Mouse (Mus musculus): ENCODE measurements around the gene Prm1. TPM values are rescaled to one million over a fixed set of nuclear protein-coding genes. Genes with fewer than 3 reads are reported as not detected.
A peak's percentile ranks its signal among the peaks of the same experiment; 100 is the strongest.

The Prm1 gene
- polyA plus RNA-seq, 1 experiment, result 1.8 TPM

GRCm38 (mm10) chr16:10796034-10796433, 9.6 kb downstream of the Prm1 start, which contains the start of gene Prm2:
Prm2 (minus strand) TSS chr16:10796134.
- Histone ChIP-seq H3K36me3 (ENCODE audit: control insufficient read depth, insufficient read depth, low read length) (no peaks in the 10 kb centered on the region), H3K27me3 (replicated peaks; ENCODE audit: control insufficient read depth, insufficient read depth, low read length) (no peaks in the 10 kb centered on the region), H3K4me3 (ENCODE audit: insufficient read depth, low read depth, low read length) (no peak within 1 kb of the TSS), H3K27ac (ENCODE audit: insufficient read depth, low read depth, low read length) (no peak within 1 kb of the TSS), H3K4me1 (ENCODE audit: control insufficient read depth, insufficient read depth, low read length) (no peaks in the 10 kb centered on the region)
- no peak for DNase-seq
- 87% methylated on average over 6 of the region's 6 CpGs for WGBS
- no peak for TF ChIP-seq POLR2A (IDR thresholded peaks at IDR 0.05; ENCODE audit: low read depth, low read length)
- TF ChIP-seq CTCF (conservative IDR thresholded peaks at IDR 0.05; ENCODE audit: insufficient read depth, insufficient read length, low read depth, low read length), result no peak

DNA sequence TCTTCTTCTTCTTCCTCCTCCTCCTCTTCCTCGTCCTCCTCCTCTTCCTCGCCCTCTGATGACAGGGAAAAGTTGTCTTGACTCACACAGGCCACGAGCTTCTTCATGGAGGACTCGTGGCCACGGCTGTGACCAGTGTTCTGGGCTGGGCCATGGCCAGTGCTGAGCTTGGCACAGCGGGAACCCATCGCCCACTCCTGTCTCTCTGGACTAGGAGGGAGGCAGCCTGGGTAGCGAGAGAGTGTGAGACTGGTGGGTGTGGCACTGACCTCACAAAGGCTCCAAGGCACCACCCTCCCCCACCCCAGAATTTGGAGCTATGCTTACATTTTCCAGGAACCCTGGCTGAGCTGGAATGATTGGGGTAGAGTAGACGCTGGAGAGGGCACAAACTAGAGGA, 14.9 kb downstream of the Prm1 start, which contains the start of gene Prm3:
Gene Prm3 (minus strand): TSS at position 213 of the 400 bp plus-strand sequence.
- Histone ChIP-seq H3K4me1 (ENCODE audit: control insufficient read depth, insufficient read depth, low read length) (no peaks in the 10 kb centered on the region), H3K36me3 (ENCODE audit: control insufficient read depth, insufficient read depth, low read length) (no peaks in the 10 kb centered on the region), H3K27me3 (replicated peaks; ENCODE audit: control insufficient read depth, insufficient read depth, low read length) (no peaks in the 10 kb centered on the region), H3K27ac (ENCODE audit: insufficient read depth, low read depth, low read length) (no peak within 1 kb of the TSS), H3K4me3 (ENCODE audit: insufficient read depth, low read depth, low read length) (no peak within 1 kb of the TSS)
- no peak for TF ChIP-seq POLR2A (IDR thresholded peaks at IDR 0.05; ENCODE audit: low read depth, low read length)
- TF ChIP-seq CTCF (conservative IDR thresholded peaks at IDR 0.05; ENCODE audit: insufficient read depth, insufficient read length, low read depth, low read length), result no peak
- 87% methylated on average over 9 of the region's 9 CpGs for WGBS
- no peak for DNase-seq

- Histone ChIP-seq H3K27me3 (replicated peaks; ENCODE audit: control insufficient read depth, insufficient read depth, low read length) (no peaks in the 10 kb centered on the region), H3K4me1 (ENCODE audit: control insufficient read depth, insufficient read depth, low read length) (no peaks in the 10 kb centered on the region), H3K36me3 (ENCODE audit: control insufficient read depth, insufficient read depth, low read length) (no peaks in the 10 kb centered on the region), H3K4me3 (ENCODE audit: insufficient read depth, low read depth, low read length) (no peak overlapping the region), H3K27ac (ENCODE audit: insufficient read depth, low read depth, low read length) (no peak overlapping the region)
- TF ChIP-seq CTCF (conservative IDR thresholded peaks at IDR 0.05; ENCODE audit: insufficient read depth, insufficient read length, low read depth, low read length) (no peak), POLR2A (IDR thresholded peaks at IDR 0.05; ENCODE audit: low read depth, low read length) (no peak)
- 89% methylated on average over 4 of the region's 4 CpGs for WGBS
- no peak for DNase-seq
Measured at GRCm38 (mm10) chr16:10788866-10789265, 16.8 kb downstream of the Prm1 start.

GRCm38 (mm10) chr16:10788271-10788670, 17.4 kb downstream of the Prm1 start, which contains the start of gene Tnp2:
Tnp2 (minus strand) TSS chr16:10788660.
- DNase-seq, result no peak
- Histone ChIP-seq H3K4me3 (ENCODE audit: insufficient read depth, low read depth, low read length) (no peak within 1 kb of the TSS), H3K4me1 (ENCODE audit: control insufficient read depth, insufficient read depth, low read length) (no peaks in the 10 kb centered on the region), H3K36me3 (ENCODE audit: control insufficient read depth, insufficient read depth, low read length) (no peaks in the 10 kb centered on the region), H3K27ac (ENCODE audit: insufficient read depth, low read depth, low read length) (no peak within 1 kb of the TSS), H3K27me3 (replicated peaks; ENCODE audit: control insufficient read depth, insufficient read depth, low read length) (no peaks in the 10 kb centered on the region)
- TF ChIP-seq POLR2A (IDR thresholded peaks at IDR 0.05; ENCODE audit: low read depth, low read length) (no peak), CTCF (conservative IDR thresholded peaks at IDR 0.05; ENCODE audit: insufficient read depth, insufficient read length, low read depth, low read length) (no peak)
- WGBS, result 64% methylated on average over 16 of the region's 16 CpGs

DNA sequence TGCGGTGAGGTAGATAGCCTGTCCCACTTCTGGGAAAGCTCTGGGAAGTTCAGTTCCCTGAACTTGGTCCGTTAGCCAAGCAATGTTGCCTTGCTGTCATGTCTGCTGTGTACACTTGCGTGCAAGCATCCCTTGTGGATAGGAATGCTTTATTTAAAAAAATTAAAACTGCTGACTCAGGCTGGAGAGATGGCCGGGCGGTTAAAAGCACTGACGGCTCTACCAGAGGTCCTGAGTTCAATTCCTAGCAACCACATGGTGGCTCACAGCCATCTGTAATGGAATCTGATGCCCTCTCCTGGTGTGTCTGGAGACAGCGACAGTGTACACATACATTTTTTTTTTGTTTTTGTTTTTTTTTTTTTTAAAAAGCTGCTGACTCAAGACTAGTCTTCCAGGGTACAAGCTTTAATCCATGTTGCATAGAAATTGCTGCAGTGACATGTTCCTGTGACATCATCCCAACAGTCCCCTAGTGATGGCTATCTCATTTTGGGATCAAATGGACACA, 18.0 kb downstream of the Prm1 start:
- DNase-seq, result no peak
- WGBS, result 68% methylated on average over 7 of the region's 7 CpGs
- H3K27me3 ChIP-seq (replicated peaks; ENCODE audit: control insufficient read depth, insufficient read depth, low read length), result no peaks in the 10 kb centered on the region
- no peaks in the 10 kb centered on the region for H3K36me3 ChIP-seq (ENCODE audit: control insufficient read depth, insufficient read depth, low read length)
- TF ChIP-seq POLR2A (IDR thresholded peaks at IDR 0.05; ENCODE audit: low read depth, low read length) (no peak), CTCF (conservative IDR thresholded peaks at IDR 0.05; ENCODE audit: insufficient read depth, insufficient read length, low read depth, low read length) (no peak)
- H3K4me3 ChIP-seq (ENCODE audit: insufficient read depth, low read depth, low read length), result no peak overlapping the region
- no peak overlapping the region for H3K27ac ChIP-seq (ENCODE audit: insufficient read depth, low read depth, low read length)
- no peaks in the 10 kb centered on the region for H3K4me1 ChIP-seq (ENCODE audit: control insufficient read depth, insufficient read depth, low read length)

DNA sequence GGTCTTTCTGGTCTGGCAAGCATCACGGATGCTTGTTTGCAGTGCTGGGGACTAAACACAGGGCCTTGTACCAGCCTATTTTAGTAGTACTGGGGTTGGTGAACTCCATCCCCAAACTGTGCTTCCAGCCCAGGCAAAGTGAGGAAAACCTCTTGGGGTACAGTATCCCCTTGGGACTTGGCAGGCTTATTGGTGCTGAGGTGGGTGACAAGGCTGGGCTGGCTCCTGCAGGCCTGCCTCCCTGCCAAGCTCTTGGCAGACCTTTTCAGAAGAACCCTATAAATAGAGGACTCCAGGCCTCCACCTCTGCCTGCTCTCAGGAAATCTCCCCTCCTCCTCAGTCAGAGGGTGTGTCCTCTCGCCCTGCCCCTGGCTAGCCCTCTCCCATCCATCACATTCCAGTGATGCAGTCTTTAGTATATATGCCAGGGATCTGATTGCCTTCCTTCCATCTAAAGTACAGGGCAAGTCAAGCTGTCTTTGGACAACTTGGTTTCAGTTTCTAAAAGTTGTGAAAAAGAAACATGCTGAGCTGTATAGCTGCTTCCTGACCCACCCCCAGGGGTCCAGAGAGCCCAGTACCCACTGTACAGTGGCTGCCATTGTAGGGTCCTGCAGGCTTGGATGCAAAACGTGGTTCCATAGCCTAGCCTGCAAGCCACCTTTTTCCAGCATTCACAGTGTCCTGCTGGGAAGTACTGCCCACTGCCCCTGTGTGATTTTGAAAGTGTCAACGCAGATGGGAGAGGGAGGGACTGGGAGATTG, 18.7 kb downstream of the Prm1 start:
- H3K4me1 ChIP-seq (ENCODE audit: control insufficient read depth, insufficient read depth, low read length), result no peaks in the 10 kb centered on the region
- TF ChIP-seq CTCF (conservative IDR thresholded peaks at IDR 0.05; ENCODE audit: insufficient read depth, insufficient read length, low read depth, low read length) (no peak), POLR2A (IDR thresholded peaks at IDR 0.05; ENCODE audit: low read depth, low read length) (no peak)
- no peaks in the 10 kb centered on the region for H3K36me3 ChIP-seq (ENCODE audit: control insufficient read depth, insufficient read depth, low read length)
- peak; percentile 22 for DNase-seq
- no peaks in the 10 kb centered on the region for H3K27me3 ChIP-seq (replicated peaks; ENCODE audit: control insufficient read depth, insufficient read depth, low read length)
- H3K4me3 ChIP-seq (ENCODE audit: insufficient read depth, low read depth, low read length), result no peak overlapping the region
- WGBS, result 72% methylated on average over 4 of the region's 4 CpGs
- 0 out of 2 replicates have a peak overlapping the region, but pooled peaks have one; percentile 2 for H3K27ac ChIP-seq (ENCODE audit: insufficient read depth, low read depth, low read length)

DNA sequence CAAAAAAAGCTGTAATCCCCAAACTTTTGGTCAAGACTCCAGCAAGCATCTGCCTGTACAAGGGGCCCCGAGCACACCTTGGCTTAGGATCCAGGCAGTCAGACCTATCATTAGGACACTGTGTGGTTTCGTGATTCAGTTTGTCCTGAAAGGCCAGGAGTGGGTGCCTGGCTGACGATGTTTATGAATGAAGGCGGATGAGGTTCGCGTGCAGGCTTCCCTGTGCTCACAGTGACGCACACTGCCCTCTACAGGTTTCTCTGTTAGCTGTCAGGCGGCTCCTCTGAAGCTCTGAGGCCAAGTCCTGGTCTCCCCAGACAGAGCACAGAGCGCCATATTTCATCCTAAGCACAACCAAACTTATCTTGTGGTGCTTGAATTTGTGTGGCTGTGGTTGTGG, 19.4 kb downstream of the Prm1 start:
- TF ChIP-seq CTCF (conservative IDR thresholded peaks at IDR 0.05; ENCODE audit: insufficient read depth, insufficient read length, low read depth, low read length), result peak; percentile 94
- no peak for TF ChIP-seq POLR2A (IDR thresholded peaks at IDR 0.05; ENCODE audit: low read depth, low read length)
- no peaks in the 10 kb centered on the region for H3K36me3 ChIP-seq (ENCODE audit: control insufficient read depth, insufficient read depth, low read length)
- H3K27me3 ChIP-seq (replicated peaks; ENCODE audit: control insufficient read depth, insufficient read depth, low read length), result no peaks in the 10 kb centered on the region
- H3K4me1 ChIP-seq (ENCODE audit: control insufficient read depth, insufficient read depth, low read length), result no peaks in the 10 kb centered on the region
- H3K27ac ChIP-seq (ENCODE audit: insufficient read depth, low read depth, low read length), result peak overlapping the region; percentile 73
- peak; percentile 90 for DNase-seq
- WGBS, result 1% methylated on average over 9 of the region's 9 CpGs
- peak overlapping the region; percentile 60 for H3K4me3 ChIP-seq (ENCODE audit: insufficient read depth, low read depth, low read length)
